In genomic region chr3:89449541-89449940, GRCm38 (mm10) we compare ENCODE assay signal across 8 mouse cellular contexts. TPM values are rescaled to one million over a fixed set of nuclear protein-coding genes. Genes with fewer than 3 reads are reported as not detected.
A peak's percentile ranks its signal among the peaks of the same experiment; 100 is the strongest.
DNase-seq lines count a peak whose midpoint lies in the region; ATAC-seq and TF ChIP-seq lines count a peak whose summit lies in the region.

No protein-coding gene starts in this region.

- peak; percentile 98 for DNase-seq in ES-E14 (ENCODE audit: low read depth, low spot score)
- peak; percentile 82 for DNase-seq in c-Kit-positive CD71-positive TER-119-positive erythroid progenitor cells, embryonic 14.5 days (ENCODE audit: low spot score)
- DNase-seq in kidney, postnatal 0 days (ENCODE audit: low spot score), result peak; percentile 84
- peak; percentile 87 for DNase-seq in testis, postnatal 10 days (ENCODE audit: low spot score)

- peaks cover 0 to 14% of the 10 kb centered on the region in 2 experiments; a peak in 2 of 4 replicates for H3K4me1 ChIP-seq in ES-E14 (ENCODE audit: control insufficient read depth in 2 of 2, insufficient read depth in 2 of 2, low read length in 2 of 2, poor library complexity in 1 of 2)
- peaks cover 3% of the 10 kb centered on the region; the same call in 1 of the 2 replicates for H3K4me1 ChIP-seq in forebrain, embryonic 12.5 days
- H3K4me1 ChIP-seq in heart, embryonic 15.5 days (replicated peaks), result peaks cover 37% of the 10 kb centered on the region
- peaks cover 5% of the 10 kb centered on the region for H3K4me1 ChIP-seq in kidney, postnatal 0 days (replicated peaks; ENCODE audit: insufficient read depth, low read length)
- peaks cover 14% of the 10 kb centered on the region for H3K4me1 ChIP-seq in liver, embryonic 16.5 days (ENCODE audit: control insufficient read depth, low read depth, low read length)
- H3K4me1 ChIP-seq in neural tube, embryonic 13.5 days (replicated peaks), result peaks cover 14% of the 10 kb centered on the region; the same call in 1 of the 2 replicates

- no peak overlapping the region for H3K4me2 ChIP-seq in forebrain, embryonic 12.5 days
- peak overlapping the region; percentile 38; the same call in 1 of the 2 replicates for H3K4me2 ChIP-seq in heart, embryonic 15.5 days
- no peak overlapping the region for H3K4me2 ChIP-seq in kidney, postnatal 0 days (ENCODE audit: low read length)
- H3K4me2 ChIP-seq in liver, embryonic 16.5 days (ENCODE audit: low read depth, low read length), result peak overlapping the region; percentile 30
- H3K4me2 ChIP-seq in neural tube, embryonic 13.5 days, result no peak overlapping the region

- in situ Hi-C loops in ES-E14 (cut with MboI; ENCODE audit: low sequenced_read_pairs in 2 of 2, unreplicated experiment in 2 of 2), result no loop called here

- no peak overlapping the region for H3K27ac ChIP-seq in ES-E14 (ENCODE audit: insufficient read depth, low read depth, low read length, poor library complexity, severe bottlenecking)
- H3K27ac ChIP-seq in forebrain, embryonic 12.5 days, result no peak overlapping the region
- H3K27ac ChIP-seq in heart, embryonic 15.5 days, result peak overlapping the region; percentile 88
- H3K27ac ChIP-seq in kidney, postnatal 0 days, result no peak overlapping the region; the same call in 1 of the 2 replicates
- H3K27ac ChIP-seq in liver, embryonic 16.5 days (ENCODE audit: low read length), result no peak overlapping the region; the same call in 1 of the 2 replicates
- H3K27ac ChIP-seq in neural tube, embryonic 13.5 days (replicated peaks), result no peak overlapping the region

- no peaks in the 10 kb centered on the region for H3K27me3 ChIP-seq in forebrain, embryonic 12.5 days
- no peaks in the 10 kb centered on the region for H3K27me3 ChIP-seq in heart, embryonic 15.5 days
- no peaks in the 10 kb centered on the region for H3K27me3 ChIP-seq in kidney, postnatal 0 days (ENCODE audit: insufficient read depth, low read length)
- H3K27me3 ChIP-seq in liver, embryonic 16.5 days (ENCODE audit: control insufficient read depth, insufficient read depth, low read depth, low read length), result no peaks in the 10 kb centered on the region
- no peaks in the 10 kb centered on the region for H3K27me3 ChIP-seq in neural tube, embryonic 13.5 days

- H3K9ac ChIP-seq in ES-E14 (ENCODE audit: insufficient read depth, low read depth, low read length, poor library complexity, severe bottlenecking), result peak overlapping the region; percentile 42; the same call in 1 of the 2 replicates
- H3K9ac ChIP-seq in forebrain, embryonic 12.5 days, result no peak overlapping the region
- no peak overlapping the region for H3K9ac ChIP-seq in heart, embryonic 15.5 days
- no peak overlapping the region for H3K9ac ChIP-seq in kidney, postnatal 0 days (ENCODE audit: low read depth, low read length)
- peak overlapping the region; percentile 21; the same call in 1 of the 2 replicates for H3K9ac ChIP-seq in liver, embryonic 16.5 days (ENCODE audit: low read depth, low read length)
- H3K9ac ChIP-seq in neural tube, embryonic 13.5 days, result 0 out of 2 replicates have a peak overlapping the region, but pooled peaks have one; percentile 8

- ATAC-seq in forebrain, embryonic 12.5 days (ENCODE audit: low FRiP score), result peak; percentile 74
- peak; percentile 53 for ATAC-seq in heart, embryonic 15.5 days (replicated peaks; ENCODE audit: insufficient number of reproducible peaks, insufficient read depth, low FRiP score, low read depth)
- peak; percentile 61; the same call in 1 of the 2 replicates for ATAC-seq in kidney, postnatal 0 days (replicated peaks; ENCODE audit: low FRiP score, low read depth)
- peak; percentile 68 for ATAC-seq in liver, embryonic 16.5 days (ENCODE audit: low read depth)
- ATAC-seq in neural tube, embryonic 13.5 days (ENCODE audit: low read depth), result peak; percentile 60

- TF ChIP-seq CTCF in kidney, postnatal 0 days (IDR thresholded peaks at IDR 0.05; ENCODE audit: low read depth), result peak; percentile 77

- H3K36me3 ChIP-seq in ES-E14 (ENCODE audit: control insufficient read depth, insufficient read depth, low read length, poor library complexity, severe bottlenecking), result peaks cover 7% of the 10 kb centered on the region; the same call in 1 of the 2 replicates
- H3K36me3 ChIP-seq in forebrain, embryonic 12.5 days (replicated peaks), result no peaks in the 10 kb centered on the region; the same call in 1 of the 2 replicates
- H3K36me3 ChIP-seq in heart, embryonic 15.5 days, result peaks cover 22% of the 10 kb centered on the region
- H3K36me3 ChIP-seq in kidney, postnatal 0 days (ENCODE audit: insufficient read depth, low read length), result peaks cover 10% of the 10 kb centered on the region; the same call in 1 of the 2 replicates
- no peaks in the 10 kb centered on the region for H3K36me3 ChIP-seq in liver, embryonic 16.5 days (ENCODE audit: control insufficient read depth, insufficient read depth)
- no peaks in the 10 kb centered on the region for H3K36me3 ChIP-seq in neural tube, embryonic 13.5 days

- H3K4me3 ChIP-seq in ES-E14 (ENCODE audit: insufficient read depth in 1 of 2, low read depth in 1 of 2, low read length in 2 of 2, poor library complexity in 1 of 2, severe bottlenecking in 1 of 2), result peak overlapping the region; percentile 45 to 46
- no peak overlapping the region for H3K4me3 ChIP-seq in forebrain, embryonic 12.5 days (replicated peaks)
- no peak overlapping the region for H3K4me3 ChIP-seq in heart, embryonic 15.5 days
- no peak overlapping the region for H3K4me3 ChIP-seq in kidney, postnatal 0 days (replicated peaks; ENCODE audit: low read depth, low read length)
- 0 out of 2 replicates have a peak overlapping the region, but pooled peaks have one; percentile 14 for H3K4me3 ChIP-seq in liver, embryonic 16.5 days (ENCODE audit: low read depth, low read length)
- H3K4me3 ChIP-seq in neural tube, embryonic 13.5 days, result no peak overlapping the region

- WGBS in forebrain, embryonic 12.5 days, result 46% methylated on average over 7 of the region's 7 CpGs
- WGBS in heart, embryonic 15.5 days, result 30% methylated on average over 7 of the region's 7 CpGs
- 45% methylated on average over 7 of the region's 7 CpGs for WGBS in kidney, postnatal 0 days
- 13% methylated on average over 7 of the region's 7 CpGs for WGBS in liver, embryonic 16.5 days (ENCODE audit: insufficient replicate concordance)
- WGBS in neural tube, embryonic 13.5 days, result 37% methylated on average over 7 of the region's 7 CpGs

- no peaks in the 10 kb centered on the region for H3K9me3 ChIP-seq in ES-E14 (ENCODE audit: control insufficient read depth, insufficient read depth, low read depth, low read length)
- H3K9me3 ChIP-seq in forebrain, embryonic 12.5 days, result no peaks in the 10 kb centered on the region
- H3K9me3 ChIP-seq in heart, embryonic 15.5 days (replicated peaks), result no peaks in the 10 kb centered on the region
- H3K9me3 ChIP-seq in kidney, postnatal 0 days (replicated peaks; ENCODE audit: low read length), result no peaks in the 10 kb centered on the region
- H3K9me3 ChIP-seq in liver, embryonic 16.5 days (replicated peaks; ENCODE audit: control insufficient read depth, low read length), result no peaks in the 10 kb centered on the region
- no peaks in the 10 kb centered on the region for H3K9me3 ChIP-seq in neural tube, embryonic 13.5 days

TF ChIP-seq in ES-E14, 5 proteins besides CTCF, POLR2A, EP300 and RAD21 (continues in another document):
- 0 out of 2 replicates have a peak, but pooled peaks have one; percentile 3 for TF ChIP-seq ZC3H11A (IDR thresholded peaks at IDR 0.05; ENCODE audit: borderline replicate concordance, low read depth, low read length)

RNA-seq across cellular contexts. Expression of gene Pmvk, which starts 4.8 kb away (rescaled TPM):
- total RNA-seq in ES-E14 (2012; rRNA removed), result 35.0 and 38.6 TPM in 2 replicates
- polyA plus RNA-seq in forebrain, embryonic 12.5 days (2016; fragmentation: Nextera tagmentation; extraction: Ambion mirVana), result 65.6 and 66.1 TPM in 2 replicates
- 47.2 and 52.1 TPM in 2 replicates for polyA plus RNA-seq in heart, embryonic 15.5 days (2015; fragmentation: Nextera tagmentation; extraction: Ambion mirVana)
- polyA plus RNA-seq in kidney, postnatal 0 days (2015; fragmentation: Nextera tagmentation; extraction: Ambion mirVana), result 52.7 and 54.5 TPM in 2 replicates
- 34.8 and 36.9 TPM in 2 replicates for polyA plus RNA-seq in liver, embryonic 16.5 days (2015; fragmentation: Nextera tagmentation; extraction: Ambion mirVana)
- 104 and 106 TPM in 2 replicates for polyA plus RNA-seq in neural tube, embryonic 13.5 days (2015; fragmentation: Nextera tagmentation; extraction: Ambion mirVana)

RNA-seq across cellular contexts. Expression of gene Pbxip1, which starts 13.0 kb away (rescaled TPM):
- 19.3 and 20.8 TPM in 2 replicates for total RNA-seq in ES-E14 (2012; rRNA removed)
- polyA plus RNA-seq in forebrain, embryonic 12.5 days (2016; fragmentation: Nextera tagmentation; extraction: Ambion mirVana), result 14.4 and 14.7 TPM in 2 replicates
- polyA plus RNA-seq in heart, embryonic 15.5 days (2015; fragmentation: Nextera tagmentation; extraction: Ambion mirVana), result 62.4 and 64.7 TPM in 2 replicates
- polyA plus RNA-seq in kidney, postnatal 0 days (2015; fragmentation: Nextera tagmentation; extraction: Ambion mirVana), result 65.2 and 67.1 TPM in 2 replicates
- polyA plus RNA-seq in liver, embryonic 16.5 days (2015; fragmentation: Nextera tagmentation; extraction: Ambion mirVana), result 7.2 and 8.6 TPM in 2 replicates
- 15.6 and 17.0 TPM in 2 replicates for polyA plus RNA-seq in neural tube, embryonic 13.5 days (2015; fragmentation: Nextera tagmentation; extraction: Ambion mirVana)

RNA-seq across cellular contexts. Expression of gene Pygo2, which starts 19.5 kb away (rescaled TPM):
- 39.2 and 50.3 TPM in 2 replicates for total RNA-seq in ES-E14 (2012; rRNA removed)
- 47.2 and 48.8 TPM in 2 replicates for polyA plus RNA-seq in forebrain, embryonic 12.5 days (2016; fragmentation: Nextera tagmentation; extraction: Ambion mirVana)
- polyA plus RNA-seq in heart, embryonic 15.5 days (2015; fragmentation: Nextera tagmentation; extraction: Ambion mirVana), result 21.1 and 28.1 TPM in 2 replicates
- polyA plus RNA-seq in kidney, postnatal 0 days (2015; fragmentation: Nextera tagmentation; extraction: Ambion mirVana), result 29.2 and 30.3 TPM in 2 replicates
- polyA plus RNA-seq in liver, embryonic 16.5 days (2015; fragmentation: Nextera tagmentation; extraction: Ambion mirVana), result 6.6 and 8.7 TPM in 2 replicates
- polyA plus RNA-seq in neural tube, embryonic 13.5 days (2015; fragmentation: Nextera tagmentation; extraction: Ambion mirVana), result 40.4 and 47.7 TPM in 2 replicates

RNA-seq across cellular contexts. Expression of gene Shc1, which starts 31.3 kb away (rescaled TPM):
- total RNA-seq in ES-E14 (2012; rRNA removed), result 66.9 and 72.0 TPM in 2 replicates
- 28.4 and 30.9 TPM in 2 replicates for polyA plus RNA-seq in forebrain, embryonic 12.5 days (2016; fragmentation: Nextera tagmentation; extraction: Ambion mirVana)
- 60.6 and 79.9 TPM in 2 replicates for polyA plus RNA-seq in heart, embryonic 15.5 days (2015; fragmentation: Nextera tagmentation; extraction: Ambion mirVana)
- 72.0 and 73.2 TPM in 2 replicates for polyA plus RNA-seq in kidney, postnatal 0 days (2015; fragmentation: Nextera tagmentation; extraction: Ambion mirVana)
- 43.2 and 46.0 TPM in 2 replicates for polyA plus RNA-seq in liver, embryonic 16.5 days (2015; fragmentation: Nextera tagmentation; extraction: Ambion mirVana)
- 41.8 and 45.1 TPM in 2 replicates for polyA plus RNA-seq in neural tube, embryonic 13.5 days (2015; fragmentation: Nextera tagmentation; extraction: Ambion mirVana)

RNA-seq across cellular contexts. Expression of gene Cks1b, which starts 31.4 kb away (rescaled TPM):
- 162 and 190 TPM in 2 replicates for total RNA-seq in ES-E14 (2012; rRNA removed)
- 363 and 395 TPM in 2 replicates for polyA plus RNA-seq in forebrain, embryonic 12.5 days (2016; fragmentation: Nextera tagmentation; extraction: Ambion mirVana)
- 266 and 291 TPM in 2 replicates for polyA plus RNA-seq in heart, embryonic 15.5 days (2015; fragmentation: Nextera tagmentation; extraction: Ambion mirVana)
- 315 and 326 TPM in 2 replicates for polyA plus RNA-seq in kidney, postnatal 0 days (2015; fragmentation: Nextera tagmentation; extraction: Ambion mirVana)
- 176 and 206 TPM in 2 replicates for polyA plus RNA-seq in liver, embryonic 16.5 days (2015; fragmentation: Nextera tagmentation; extraction: Ambion mirVana)
- polyA plus RNA-seq in neural tube, embryonic 13.5 days (2015; fragmentation: Nextera tagmentation; extraction: Ambion mirVana), result 110 and 144 TPM in 2 replicates

Comparison
In these comparisons a context has a peak if more than half of its experiments do, and no peak if none do; other contexts are left out.
1. H3K4me3 ChIP-seq: peak in ES-E14 (2 of 2) and liver, embryonic 16.5 days (single experiment); none in forebrain, embryonic 12.5 days (single experiment), heart, embryonic 15.5 days (single experiment), kidney, postnatal 0 days (single experiment) and neural tube, embryonic 13.5 days (single experiment).
2. H3K9ac ChIP-seq: peak in ES-E14 (single experiment), liver, embryonic 16.5 days (single experiment) and neural tube, embryonic 13.5 days (single experiment); none in forebrain, embryonic 12.5 days (single experiment), heart, embryonic 15.5 days (single experiment) and kidney, postnatal 0 days (single experiment).
3. H3K4me2 ChIP-seq: peak in heart, embryonic 15.5 days (single experiment) and liver, embryonic 16.5 days (single experiment); none in forebrain, embryonic 12.5 days (single experiment), kidney, postnatal 0 days (single experiment) and neural tube, embryonic 13.5 days (single experiment).
4. Peak in every context shown above with its lines, with median percentiles within 50 percentile points of each other: DNase-seq and ATAC-seq.